Mouse (Mus musculus) embryonic facial prominence, embryonic 11.5 days (tissue): Measurements from ENCODE around the gene Cers3. TPM values are rescaled to one million over a fixed set of nuclear protein-coding genes. Genes with fewer than 3 reads are reported as not detected.

Experiments
- ATAC-seq: fragments of 200-750 bp; cut with Nextera tagmentation; replicated peaks from 2 replicates; pipeline ENCODE4 v1.8.0; 2017; ENCODE audit warnings: low read depth; ENCODE audit not compliant: insufficient number of reproducible peaks, low FRiP score, low TSS enrichment
- DNase-seq: peaks from one replicate; pipeline ENCODE4 v3.0.0-alpha.2; 2015; ENCODE audit warnings: low spot score
- H3K27ac ChIP-seq: fragments of 300-500 bp; sonication (generic); replicated peaks from 2 replicates; pipeline ENCODE4 v1.5.1; 2014; ENCODE audit warnings: mild to moderate bottlenecking, low read depth, low read length, control low read depth
- H3K27me3 ChIP-seq: fragments of 300-500 bp; sonication (generic); 2 replicates; pipeline ENCODE4 v1.6.1; 2014; ENCODE audit warnings: mild to moderate bottlenecking, low read length, moderate library complexity, mixed read lengths; ENCODE audit not compliant: control insufficient read depth, insufficient read depth
- H3K36me3 ChIP-seq: fragments of 300-500 bp; sonication (generic); replicated peaks from 2 replicates; pipeline ENCODE4 v1.6.1; 2014; ENCODE audit warnings: low read depth, mild to moderate bottlenecking, low read length, moderate library complexity, mixed read lengths; ENCODE audit not compliant: control insufficient read depth, insufficient read depth
- H3K4me1 ChIP-seq: fragments of 300-500 bp; sonication (generic); 2 replicates; pipeline ENCODE4 v1.6.1; 2014; ENCODE audit warnings: low read length, mixed read lengths; ENCODE audit not compliant: control insufficient read depth, insufficient read depth
- H3K4me2 ChIP-seq: fragments of 300-500 bp; sonication (generic); 2 replicates; pipeline ENCODE4 v1.6.1; 2014; ENCODE audit warnings: low read depth, mild to moderate bottlenecking, control low read depth, low read length, moderate library complexity
- H3K4me3 ChIP-seq: fragments of 300-500 bp; sonication (generic); 2 replicates; pipeline ENCODE4 v1.5.1; 2014; ENCODE audit warnings: low read depth, low read length, control low read depth
- H3K9ac ChIP-seq: fragments of 300-500 bp; sonication (generic); replicated peaks from 2 replicates; pipeline ENCODE4 v1.6.1; 2014; ENCODE audit warnings: mild to moderate bottlenecking, control low read depth, low read length
- H3K9me3 ChIP-seq: fragments of 300-500 bp; sonication (generic); replicated peaks from 2 replicates; pipeline ENCODE4 v1.6.1; 2016; ENCODE audit warnings: mild to moderate bottlenecking, low read length, inconsistent platforms, mixed read lengths; ENCODE audit not compliant: control insufficient read depth
- WGBS: fragments of 180-500 bp; shearing (Covaris S2); extraction: QIAGEN DNeasy Blood & Tissue Kit; methylation state at CpG from one replicate; pipeline ENCODE4 v1.1.7; 2014; 5-methylcytosine and 5-hydroxymethylcytosine counted together
- polyA plus RNA-seq: library from polyadenylated mRNA; unstranded; fragments of >200 nt; fragmentation: Nextera tagmentation; extraction: Ambion mirVana; gene quantifications from 2 replicates; pipeline ENCODE4 v1.2.1, GENCODE M21; 2014

The Cers3 gene
- polyA plus RNA-seq, 1 experiment from 2014 or later: 3.3 TPM

GRCm38 (mm10) chr7:66798826-66799225, 55.5 kb downstream of the Cers3 start:
- DNase-seq (peak; percentile 84), ATAC-seq (no peak)
- Histone ChIP-seq H3K9me3 (no peaks in the 10 kb centered on the region), H3K9ac (no peak overlapping the region), H3K27ac (no peak overlapping the region), H3K4me3 (no peak overlapping the region), H3K4me1 (no peaks in the 10 kb centered on the region), H3K4me2 (no peak overlapping the region), H3K27me3 (no peaks in the 10 kb centered on the region), H3K36me3 (no peaks in the 10 kb centered on the region)
- WGBS: 26% methylated on average over 5 of the region's 5 CpGs

GRCm38 (mm10) chr7:66800784-66801183, 57.5 kb downstream of the Cers3 start:
- H3K4me2 ChIP-seq: no peak overlapping the region
- ATAC-seq (no peak), DNase-seq (no peak)
- no peaks in the 10 kb centered on the region for H3K9me3 ChIP-seq
- H3K36me3 ChIP-seq: no peaks in the 10 kb centered on the region
- WGBS: 75% methylated on average over 5 of the region's 5 CpGs
- no peaks in the 10 kb centered on the region for H3K4me1 ChIP-seq
- no peak overlapping the region for H3K4me3 ChIP-seq
- no peak overlapping the region for H3K9ac ChIP-seq
- H3K27ac ChIP-seq: no peak overlapping the region
- no peaks in the 10 kb centered on the region for H3K27me3 ChIP-seq

- H3K4me1 ChIP-seq: no peaks in the 10 kb centered on the region
- no peaks in the 10 kb centered on the region for H3K36me3 ChIP-seq
These were observed 58.5 kb downstream of the Cers3 start for GRCm38 (mm10) chr7:66801785-66802184.

GRCm38 (mm10) chr7:66803798-66804197, 60.5 kb downstream of the Cers3 start:
- H3K4me1 ChIP-seq: no peaks in the 10 kb centered on the region
- no peaks in the 10 kb centered on the region for H3K9me3 ChIP-seq
- DNase-seq: no peak
- 51% methylated on average over 5 of the region's 5 CpGs for WGBS
- H3K4me2 ChIP-seq: no peak overlapping the region
- no peaks in the 10 kb centered on the region for H3K36me3 ChIP-seq
- ATAC-seq: no peak
- H3K27ac ChIP-seq: no peak overlapping the region
- H3K27me3 ChIP-seq: no peaks in the 10 kb centered on the region
- H3K9ac ChIP-seq: no peak overlapping the region
- H3K4me3 ChIP-seq: no peak overlapping the region

More at GRCm38 (mm10) chr7:66801785-66802184, 58.5 kb downstream of the Cers3 start:
- Histone ChIP-seq H3K27ac (no peak overlapping the region), H3K4me3 (no peak overlapping the region), H3K27me3 (no peaks in the 10 kb centered on the region), H3K9me3 (no peaks in the 10 kb centered on the region), H3K9ac (no peak overlapping the region), H3K4me2 (no peak overlapping the region)
- no peak for ATAC-seq
- no peak for DNase-seq

GRCm38 (mm10) chr7:66806801-66807200, 63.5 kb downstream of the Cers3 start:
- no peak for DNase-seq

GRCm38 (mm10) chr7:66810436-66810835, 67.1 kb downstream of the Cers3 start:
- Histone ChIP-seq H3K27ac (no peak overlapping the region), H3K9ac (no peak overlapping the region), H3K27me3 (no peaks in the 10 kb centered on the region), H3K4me3 (no peak overlapping the region), H3K4me1 (no peaks in the 10 kb centered on the region), H3K9me3 (no peaks in the 10 kb centered on the region), H3K36me3 (no peaks in the 10 kb centered on the region), H3K4me2 (no peak overlapping the region)
- WGBS: 91% methylated on average over 7 of the region's 7 CpGs
- DNase-seq (no peak), ATAC-seq (no peak)

More at GRCm38 (mm10) chr7:66806801-66807200, 63.5 kb downstream of the Cers3 start:
- ATAC-seq: no peak
- Histone ChIP-seq H3K9ac (no peak overlapping the region), H3K36me3 (no peaks in the 10 kb centered on the region), H3K4me3 (no peak overlapping the region), H3K27me3 (no peaks in the 10 kb centered on the region), H3K27ac (no peak overlapping the region), H3K4me1 (no peaks in the 10 kb centered on the region), H3K9me3 (no peaks in the 10 kb centered on the region), H3K4me2 (no peak overlapping the region)
- 75% methylated on average over 3 of the region's 3 CpGs for WGBS

GRCm38 (mm10) chr7:66811294-66811693, 68.0 kb downstream of the Cers3 start:
- no peak for DNase-seq
- Histone ChIP-seq H3K4me3 (no peak overlapping the region), H3K36me3 (no peaks in the 10 kb centered on the region), H3K9ac (no peak overlapping the region), H3K4me1 (no peaks in the 10 kb centered on the region), H3K4me2 (no peak overlapping the region), H3K9me3 (no peaks in the 10 kb centered on the region), H3K27ac (no peak overlapping the region), H3K27me3 (no peaks in the 10 kb centered on the region)
- WGBS: 86% methylated on average over 1 of the region's 1 CpGs
- no peak for ATAC-seq

- ATAC-seq (no peak), DNase-seq (no peak)
- Histone ChIP-seq H3K27ac (no peak overlapping the region), H3K4me2 (no peak overlapping the region), H3K27me3 (no peaks in the 10 kb centered on the region), H3K36me3 (no peaks in the 10 kb centered on the region), H3K4me1 (no peaks in the 10 kb centered on the region), H3K9ac (no peak overlapping the region), H3K9me3 (no peaks in the 10 kb centered on the region), H3K4me3 (no peak overlapping the region)
- WGBS: 90% methylated on average over 4 of the region's 4 CpGs
These were observed 69.0 kb downstream of the Cers3 start for GRCm38 (mm10) chr7:66812289-66812688.
